Mouse (Mus musculus) brain, embryonic 14.5 days (tissue): ENCODE measurements around the gene Cstb. TPM values are rescaled to one million over a fixed set of nuclear protein-coding genes. Genes with fewer than 3 reads are reported as not detected.

ENCODE experiments used
- DNase-seq: peaks from one replicate; pipeline ENCODE4 v3.0.0-alpha.2; 2011; ENCODE audit warnings: low read depth
- CTCF ChIP-seq: fragments of 200-500 bp; IDR thresholded peaks from 2 replicates; pipeline ENCODE4 v1.5.1; 2012; ENCODE audit warnings: inconsistent platforms, mild to moderate bottlenecking, moderate library complexity, borderline replicate concordance; ENCODE audit not compliant: insufficient read depth, insufficient read length; ENCODE audit errors: extremely low read depth
- POLR2A ChIP-seq: fragments of 200-500 bp; IDR thresholded peaks from 2 replicates; pipeline ENCODE4 v1.6.1; 2012; ENCODE audit warnings: mild to moderate bottlenecking, inconsistent platforms, borderline replicate concordance; ENCODE audit not compliant: poor library complexity, insufficient read depth, insufficient read length, severe bottlenecking; ENCODE audit errors: extremely low read depth
- polyA plus RNA-seq: library from polyadenylated mRNA; depleted of rRNA; stranded (reverse); fragments of >200 nt; gene quantifications from 2 replicates; pipeline ENCODE4 v1.2.3, GENCODE M21; 2012; rRNA removed

Gene Cstb
- 53.5 and 72.9 TPM in 2 replicates for polyA plus RNA-seq

- TF ChIP-seq CTCF (no peak), POLR2A (peak; percentile 56; the same call in 1 of the 2 replicates)
- DNase-seq = peak; percentile 87
Measured at GRCm38 (mm10) chr10:78425181-78426041, at the start of gene Cstb. Gene Cstb, plus strand, starts transcription at chr10:78425669.

- DNase-seq = no peak
- no peak for TF ChIP-seq CTCF
- no peak for TF ChIP-seq POLR2A
Measured at GRCm38 (mm10) chr10:78378516-78378915, 47.0 kb upstream of the Cstb start.

GRCm38 (mm10) chr10:78383567-78383966 is 41.9 kb upstream of the Cstb start:
- TF ChIP-seq POLR2A (no peak), CTCF (no peak)
- DNase-seq = no peak

- no peak for DNase-seq
- TF ChIP-seq POLR2A (no peak), CTCF (no peak)
Measured at GRCm38 (mm10) chr10:78385520-78385919, 39.9 kb upstream of the Cstb start.

GRCm38 (mm10) chr10:78388216-78388980 is 37.1 kb upstream of the Cstb start:
- no peak for TF ChIP-seq CTCF
- no peak for TF ChIP-seq POLR2A
- DNase-seq = peak; percentile 15

GRCm38 (mm10) chr10:78390982-78391470 is 34.4 kb upstream of the Cstb start:
- DNase-seq = peak; percentile 23
- TF ChIP-seq CTCF (no peak), POLR2A (no peak)

- TF ChIP-seq POLR2A (no peak), CTCF (peak; percentile 86)
- peak; percentile 71 for DNase-seq
Measured at GRCm38 (mm10) chr10:78392072-78392471, 33.4 kb upstream of the Cstb start.

- peak; percentile 6; the same call in 1 of the 2 replicates for TF ChIP-seq CTCF
- no peak for TF ChIP-seq POLR2A
- DNase-seq = peak; percentile 16
Measured at GRCm38 (mm10) chr10:78395377-78395776, 30.1 kb upstream of the Cstb start.

GRCm38 (mm10) chr10:78395819-78396624 is 29.4 kb upstream of the Cstb start:
- peak; percentile 98 for DNase-seq
- peak; percentile 97 for TF ChIP-seq CTCF
- no peak for TF ChIP-seq POLR2A

GRCm38 (mm10) chr10:78396625-78396885 is 28.9 kb upstream of the Cstb start:
- DNase-seq = no peak
- TF ChIP-seq POLR2A (no peak), CTCF (no peak)

GRCm38 (mm10) chr10:78399090-78399657 is 26.3 kb upstream of the Cstb start:
- no peak for TF ChIP-seq CTCF
- no peak for TF ChIP-seq POLR2A
- peak; percentile 43 for DNase-seq

- TF ChIP-seq CTCF (no peak), POLR2A (no peak)
- DNase-seq = no peak
Measured at GRCm38 (mm10) chr10:78401127-78401526, 24.3 kb upstream of the Cstb start.

- DNase-seq = no peak
- TF ChIP-seq CTCF = no peak
Measured at GRCm38 (mm10) chr10:78402301-78402922, 23.1 kb upstream of the Cstb start.

- DNase-seq = no peak
- TF ChIP-seq CTCF (no peak), POLR2A (no peak)
Measured at GRCm38 (mm10) chr10:78406152-78406551, 19.3 kb upstream of the Cstb start.
